Mouse (Mus musculus) cerebellum, adult 9-10 months (tissue): ENCODE data around the gene Zdhhc18.

Experiments
- DNase-seq: peaks from one replicate; pipeline ENCODE4 v3.0.0; 2022

Zdhhc18 gene

GRCm38 (mm10) chr4:133629191-133629590 is 20.8 kb downstream of the Zdhhc18 start:
- DNase-seq: no peak

- DNase-seq: no peak
These were observed 21.4 kb downstream of the Zdhhc18 start for GRCm38 (mm10) chr4:133628517-133628916.

GRCm38 (mm10) chr4:133627039-133627438 is 22.9 kb downstream of the Zdhhc18 start:
- DNase-seq: peak; percentile 85

GRCm38 (mm10) chr4:133626621-133627020 is 23.3 kb downstream of the Zdhhc18 start:
- no peak for DNase-seq

- DNase-seq: no peak
These were observed 23.7 kb downstream of the Zdhhc18 start for GRCm38 (mm10) chr4:133626221-133626620.

GRCm38 (mm10) chr4:133625621-133626071 is 24.3 kb downstream of the Zdhhc18 start:
- no peak for DNase-seq

DNA sequence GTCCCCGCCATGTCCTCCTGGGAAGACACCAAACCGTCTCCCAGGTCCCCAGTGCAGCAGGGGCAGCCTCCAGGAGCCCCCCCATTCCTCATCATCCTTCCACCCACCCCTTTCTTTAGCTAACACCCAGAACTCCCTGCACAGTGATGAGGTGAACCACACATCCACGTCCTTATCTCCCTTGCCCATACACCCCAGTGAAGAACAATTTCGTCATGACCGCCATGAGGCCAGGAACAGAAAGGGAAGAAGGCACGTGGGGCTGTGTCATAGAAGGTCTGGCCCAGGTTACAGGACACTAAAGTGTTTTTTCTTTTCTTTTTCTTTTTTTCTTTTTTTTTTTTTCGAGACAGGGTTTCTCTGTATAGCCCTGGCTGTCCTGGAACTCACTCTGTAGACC is 25.1 kb downstream of the Zdhhc18 start:
- DNase-seq: no peak

DNA sequence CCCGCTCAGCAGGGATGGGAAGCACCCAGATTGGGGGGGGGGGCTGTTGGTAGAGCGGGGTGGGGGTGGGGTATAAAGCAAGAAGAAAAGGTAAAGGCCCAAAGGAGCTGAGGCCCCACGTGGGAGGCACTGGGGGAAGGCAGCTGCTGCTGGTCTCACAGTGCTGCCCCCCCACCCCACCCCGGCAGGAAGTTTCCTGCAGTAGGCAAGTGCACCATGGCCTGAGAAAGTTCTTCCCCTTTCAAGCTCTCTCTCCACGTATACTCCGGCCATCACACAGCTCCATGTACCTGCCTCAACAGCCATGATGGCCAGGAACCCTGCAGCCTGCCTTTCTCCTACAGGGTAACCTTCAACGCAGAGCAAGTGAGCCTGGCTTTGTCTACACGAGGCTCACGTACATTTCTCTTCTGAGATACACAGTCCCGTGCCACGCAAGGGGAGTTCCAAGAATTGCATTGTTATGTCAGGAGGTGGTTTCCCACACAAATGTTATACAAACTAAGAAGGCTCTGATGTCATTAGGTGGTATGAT is 27.7 kb downstream of the Zdhhc18 start:
- no peak for DNase-seq

- no peak for DNase-seq
These were observed 29.3 kb downstream of the Zdhhc18 start for GRCm38 (mm10) chr4:133620668-133621067.

DNA sequence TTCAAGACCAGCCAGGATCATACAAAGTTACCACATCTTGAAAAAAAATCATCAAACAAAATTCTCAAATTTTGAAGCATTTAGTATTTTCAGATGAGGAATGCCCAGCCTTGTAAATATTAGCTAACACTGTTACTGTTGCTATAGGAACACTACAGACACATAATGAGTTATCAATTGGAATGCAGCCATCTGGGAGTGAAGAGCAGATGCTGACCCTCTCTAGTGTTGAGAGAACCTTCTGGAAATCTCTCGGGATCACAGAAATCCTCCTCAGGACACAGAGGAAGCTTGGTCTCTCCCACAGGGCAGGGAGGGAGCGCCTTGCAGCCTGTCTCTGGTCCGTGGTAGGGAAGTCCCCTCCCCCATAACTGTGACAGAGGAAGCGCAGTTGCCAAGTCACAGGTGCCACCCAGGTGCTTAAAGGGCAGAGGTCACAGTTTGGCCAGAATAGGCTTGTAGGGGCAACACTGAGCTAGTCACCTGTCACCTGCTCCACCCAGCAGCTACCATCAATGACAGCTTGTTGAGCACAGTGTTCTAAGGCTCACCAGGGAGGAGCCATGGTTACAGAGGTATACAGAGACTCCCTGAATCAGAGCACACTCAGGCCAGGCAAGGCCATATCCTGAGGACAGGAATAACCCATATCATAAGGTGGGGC is 30.3 kb downstream of the Zdhhc18 start:
- DNase-seq: no peak

DNA sequence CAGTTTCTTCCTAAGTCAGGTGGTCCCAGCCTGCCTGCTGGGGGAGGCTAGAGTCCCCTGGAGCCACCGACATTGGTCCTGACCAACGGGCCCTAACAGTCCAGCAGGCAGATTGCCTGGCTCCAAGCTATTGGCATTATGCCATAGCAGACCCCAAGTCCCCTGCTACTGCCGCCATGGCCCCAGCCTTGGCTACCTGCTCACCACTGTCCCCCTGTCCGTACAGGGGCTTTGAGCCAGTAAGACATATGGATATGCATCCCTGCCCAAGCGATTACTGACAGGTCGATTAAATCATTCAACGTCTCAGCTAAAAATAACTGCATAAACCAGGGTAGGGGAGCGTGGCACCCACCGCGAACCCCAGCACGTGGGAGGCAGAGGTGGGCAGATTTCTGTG is 32.0 kb downstream of the Zdhhc18 start:
- no peak for DNase-seq

DNA sequence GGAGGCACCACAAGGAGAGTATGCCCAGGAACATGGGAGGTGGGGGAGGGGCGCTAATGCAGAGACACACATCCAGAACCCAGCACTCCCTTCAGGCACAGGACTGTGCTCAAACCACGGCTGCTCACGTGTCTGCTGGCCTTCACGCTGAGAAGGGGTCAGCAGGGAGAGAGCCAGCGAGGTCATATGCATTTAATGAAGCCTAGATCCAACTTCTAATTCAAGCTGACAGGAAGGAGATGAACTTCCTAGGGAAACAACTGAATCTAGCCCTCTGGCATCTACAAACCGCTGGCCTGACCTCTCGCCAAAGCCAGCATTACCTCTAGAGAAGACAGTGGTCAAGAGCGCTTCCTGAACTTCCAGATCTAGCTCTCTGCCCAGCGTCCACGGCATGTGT is 34.5 kb downstream of the Zdhhc18 start:
- no peak for DNase-seq

- DNase-seq: no peak
These were observed 35.6 kb downstream of the Zdhhc18 start for GRCm38 (mm10) chr4:133614274-133614761.

GRCm38 (mm10) chr4:133613867-133614266 is 36.1 kb downstream of the Zdhhc18 start:
- DNase-seq: no peak

DNA sequence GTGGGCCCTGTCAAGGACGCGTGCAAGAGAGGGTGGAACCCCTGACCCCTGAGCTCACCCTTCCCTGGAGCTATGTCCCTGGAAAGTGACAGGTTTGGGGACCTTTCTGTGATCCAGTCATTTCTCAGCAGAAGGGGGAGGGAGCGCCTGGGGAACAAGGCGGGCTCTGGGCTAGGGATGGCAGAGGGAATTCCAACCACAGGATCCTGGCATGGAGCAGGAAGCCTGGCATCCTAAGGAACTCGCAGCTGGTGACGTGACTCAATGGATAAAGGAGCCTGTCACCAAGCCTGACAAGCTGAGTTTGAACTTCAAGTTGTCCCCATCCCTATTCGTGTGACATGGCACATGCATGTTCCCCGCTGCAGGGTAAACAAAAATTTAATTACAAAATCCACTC is 36.9 kb downstream of the Zdhhc18 start:
- DNase-seq: no peak

DNA sequence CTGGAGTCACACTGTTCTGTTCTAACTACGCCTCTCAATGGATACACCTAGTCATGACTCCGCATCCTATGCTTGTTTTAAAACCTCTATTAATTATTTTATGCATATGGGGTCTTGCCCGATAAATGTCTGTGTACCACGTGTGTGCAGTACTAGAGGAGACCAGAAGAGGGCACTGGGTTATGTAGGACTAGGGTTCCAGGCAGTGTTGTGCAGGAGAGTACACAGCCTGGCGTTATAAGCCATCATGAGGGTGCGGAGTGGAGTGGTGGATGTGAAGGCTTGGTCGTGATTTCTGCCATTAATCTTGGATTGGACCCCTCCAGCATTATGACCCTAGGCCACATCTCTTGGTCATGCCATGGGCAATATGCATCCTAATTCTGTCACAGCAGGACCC is 37.5 kb downstream of the Zdhhc18 start:
- DNase-seq: no peak

DNA sequence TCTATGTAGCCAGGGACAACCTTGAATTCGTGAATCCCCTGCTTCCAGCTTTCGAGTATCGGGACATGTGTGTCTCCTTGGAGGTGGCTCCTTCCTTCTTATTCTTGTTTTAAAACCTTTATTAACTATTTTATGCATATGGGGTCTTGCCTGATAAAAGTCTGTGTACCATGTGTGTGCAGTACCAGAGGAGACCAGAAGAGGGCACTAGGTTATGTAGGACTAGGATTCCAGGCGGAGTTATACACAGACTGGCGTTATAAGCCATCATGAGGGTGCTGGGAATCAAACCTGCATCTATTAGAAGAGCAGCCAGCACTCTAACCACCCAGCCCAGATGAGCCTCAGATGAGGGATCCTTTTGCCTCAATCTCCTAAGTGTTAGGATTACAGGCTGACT is 38.1 kb downstream of the Zdhhc18 start:
- no peak for DNase-seq

GRCm38 (mm10) chr4:133609719-133610118 is 40.2 kb downstream of the Zdhhc18 start:
- peak; percentile 69 for DNase-seq

DNA sequence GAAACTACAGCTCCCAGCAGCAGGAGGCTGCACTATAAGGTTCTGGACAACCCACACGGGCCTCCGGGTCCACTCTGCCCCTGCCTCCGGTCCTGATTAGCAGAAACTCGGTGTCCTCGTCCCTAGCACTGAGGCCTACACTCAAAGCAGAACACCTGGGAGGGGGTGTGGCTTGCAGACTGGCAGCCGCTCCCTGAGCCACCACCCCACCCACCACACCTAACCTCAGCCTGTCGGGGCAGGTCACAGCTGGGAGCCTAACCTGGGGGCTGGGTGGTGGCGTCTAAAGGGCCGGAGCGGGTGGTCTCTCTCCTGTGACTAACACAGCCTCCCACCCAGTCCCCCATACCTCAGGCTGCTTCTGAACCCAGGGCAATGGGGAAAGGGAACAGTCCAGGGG is 42.7 kb downstream of the Zdhhc18 start:
- no peak for DNase-seq

DNA sequence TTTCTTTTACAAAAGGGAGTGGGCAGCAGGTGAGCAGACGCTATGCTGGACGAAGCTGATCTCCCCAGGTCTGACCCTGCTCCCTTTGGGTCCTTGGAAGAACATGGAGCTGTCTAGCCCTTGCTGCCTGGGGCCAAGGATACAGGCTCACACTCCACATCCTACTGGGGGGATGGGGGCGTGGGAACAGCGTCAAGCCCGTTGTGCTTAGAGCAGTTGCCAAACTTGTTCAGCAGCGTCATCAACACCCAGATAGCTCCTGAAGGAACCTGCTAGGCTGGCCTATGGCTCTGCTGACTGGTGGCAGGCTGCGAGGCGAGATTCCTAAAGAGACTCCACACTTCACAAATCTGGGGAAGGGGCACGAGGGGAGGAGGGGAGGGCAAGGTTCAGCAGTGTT is 44.6 kb downstream of the Zdhhc18 start:
- no peak for DNase-seq

DNA sequence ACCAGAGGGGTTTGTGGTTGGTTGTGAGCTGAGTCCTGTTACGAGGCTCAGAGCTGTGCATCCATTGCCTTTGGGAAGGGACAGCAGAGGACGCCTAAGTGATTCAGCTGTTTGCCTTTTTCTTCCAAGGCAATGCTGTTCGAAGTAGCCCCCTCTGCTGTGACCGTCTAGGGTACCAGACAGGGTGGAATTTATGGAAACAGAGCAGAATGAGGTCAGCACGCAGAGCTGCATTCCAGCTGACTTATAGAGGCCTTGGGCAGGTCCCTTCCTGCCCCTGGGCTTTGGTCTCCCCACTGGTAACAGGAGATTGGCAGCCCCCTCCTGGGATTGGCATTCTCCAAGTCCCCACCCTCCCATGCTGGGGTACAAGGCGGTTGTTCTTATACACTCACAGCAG is 45.1 kb downstream of the Zdhhc18 start:
- no peak for DNase-seq

GRCm38 (mm10) chr4:133604175-133604574 is 45.8 kb downstream of the Zdhhc18 start:
- DNase-seq: no peak

DNA sequence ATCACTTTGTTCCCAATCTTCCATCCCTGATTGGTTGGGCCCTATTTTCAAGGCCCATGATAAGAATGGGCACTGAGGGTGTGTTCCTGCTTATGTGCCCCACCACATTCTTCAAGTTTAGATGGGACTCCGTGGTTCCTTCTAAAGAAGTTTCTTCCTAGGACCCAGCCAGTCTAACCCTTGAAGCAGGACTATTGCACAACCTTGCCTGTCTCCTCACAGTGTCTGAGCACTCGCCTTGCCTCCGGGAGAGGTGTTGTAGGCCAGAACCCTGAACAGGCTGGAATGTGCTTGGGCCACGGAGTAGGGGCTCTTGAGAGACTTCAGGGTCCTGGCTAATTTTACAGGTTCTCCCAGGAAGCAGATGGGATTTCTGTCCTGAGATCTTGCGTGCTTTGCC is 46.9 kb downstream of the Zdhhc18 start:
- DNase-seq: no peak

- peak; percentile 56 for DNase-seq
These were observed 48.2 kb downstream of the Zdhhc18 start, which contains the start of gene Sfn for GRCm38 (mm10) chr4:133601721-133602218. Gene Sfn (minus strand): TSS chr4:133602168.

DNA sequence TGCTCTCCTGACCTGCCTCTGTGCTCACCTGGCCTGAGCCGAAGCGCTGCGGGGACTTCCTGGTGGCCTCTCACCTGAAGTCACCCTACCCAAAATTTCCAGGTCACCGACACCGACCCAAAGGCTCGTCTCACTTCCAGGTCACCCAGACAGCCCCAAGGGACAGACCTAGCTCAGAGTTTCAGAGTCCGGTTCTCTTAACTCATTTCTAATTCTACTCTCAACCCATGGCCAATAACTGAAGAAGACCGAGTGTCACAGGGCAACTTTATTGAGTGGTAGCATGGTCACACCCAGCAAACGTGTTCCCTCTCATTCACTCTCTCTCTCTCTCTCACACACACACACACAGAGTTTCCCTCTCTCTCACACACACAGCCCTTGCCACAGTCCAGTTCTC is 49.6 kb downstream of the Zdhhc18 start:
- DNase-seq: no peak
